In genomic region chr10:108636086-108636485, GRCm38 (mm10) we compare ENCODE assay signal across 15 mouse cellular contexts.
"Had no signal": no experiment of that assay in that cellular context is flagged by ENCODE, and none has a peak within 500 bp of the region (broad histone marks: within the 10 kb centered on the region; RNA-seq: fewer than 3 reads in every experiment).

No protein-coding gene starts in this region.

- H3K4me1 ChIP-seq: kidney, embryonic 15.5 days; limb, embryonic 13.5 days; neural tube, embryonic 12.5 days; stomach, embryonic 15.5 days had no signal

- H3K9ac ChIP-seq: kidney, embryonic 15.5 days; limb, embryonic 13.5 days; liver, embryonic 14.5 days; neural tube, embryonic 12.5 days; stomach, embryonic 15.5 days had no signal

- H3K9me3 ChIP-seq: kidney, embryonic 15.5 days; limb, embryonic 13.5 days; neural tube, embryonic 12.5 days; stomach, embryonic 15.5 days had no signal

- H3K36me3 ChIP-seq: kidney, embryonic 15.5 days; limb, embryonic 13.5 days; neural tube, embryonic 12.5 days; stomach, embryonic 15.5 days had no signal

- H3K27ac ChIP-seq: kidney, embryonic 15.5 days; limb, embryonic 13.5 days; liver, embryonic 14.5 days; neural tube, embryonic 12.5 days; stomach, embryonic 15.5 days had no signal

- H3K27me3 ChIP-seq: kidney, embryonic 15.5 days; limb, embryonic 13.5 days; neural tube, embryonic 12.5 days; stomach, embryonic 15.5 days had no signal

- DNase-seq: kidney, adult 2 months; kidney, postnatal 14 days; layer of hippocampus, postnatal 36 days; left cerebral cortex, postnatal 4 days; lung, adult 18-20 months; retina, postnatal 1 day; right cerebral cortex, postnatal 4 days; thymus, adult 2 months; thymus, postnatal 25 days had no signal

- H3K4me3 ChIP-seq: kidney, embryonic 15.5 days; limb, embryonic 13.5 days; myocyte; neural tube, embryonic 12.5 days; stomach, embryonic 15.5 days had no signal

- H3K4me2 ChIP-seq: kidney, embryonic 15.5 days; limb, embryonic 13.5 days; neural tube, embryonic 12.5 days; stomach, embryonic 15.5 days had no signal
